Mouse (Mus musculus) MEL (cell line): ENCODE measurements around the gene Kremen2. TPM values are rescaled to one million over a fixed set of nuclear protein-coding genes. Genes with fewer than 3 reads are reported as not detected.

Experiments
- DNase-seq: peaks from one replicate; pipeline ENCODE4 v3.0.0; 2011; ENCODE audit warnings: low read depth, low spot score
- H3K27ac ChIP-seq: 2 replicates; pipeline ENCODE4 v1.5.1; 2012; ENCODE audit warnings: low read depth, mild to moderate bottlenecking, control low read depth, low read length, moderate library complexity; ENCODE audit not compliant: control insufficient read depth
- H3K27me3 ChIP-seq, 2 experiments: fragments of 150-350 bp in 1 of 2; sonication (generic) in 1 of 2; 2 replicates each; pipeline ENCODE4 v1.6.1; 2012; ENCODE audit warnings: low read length in 2 of 2, mild to moderate bottlenecking in 2 of 2, improper control_type of control experiment in 1 of 2, moderate library complexity in 1 of 2; ENCODE audit not compliant: insufficient read depth in 2 of 2, control insufficient read depth in 1 of 2
- H3K36me3 ChIP-seq, 2 experiments: 2 replicates each; pipeline ENCODE4 v1.6.1; 2012 to 2014; ENCODE audit warnings: low read length in 2 of 2, improper control_type of control experiment in 1 of 2, inconsistent platforms in 1 of 2, mild to moderate bottlenecking in 1 of 2; ENCODE audit not compliant: insufficient read depth in 2 of 2, control insufficient read depth in 1 of 2
- H3K4me1 ChIP-seq, 2 experiments: fragments of 150-350 bp in 1 of 2; sonication (generic) in 1 of 2; 2 replicates each; pipeline ENCODE4 v1.6.1; 2012; ENCODE audit warnings: low read length in 2 of 2, improper control_type of control experiment in 1 of 2, mild to moderate bottlenecking in 1 of 2; ENCODE audit not compliant: insufficient read depth in 2 of 2, control insufficient read depth in 1 of 2
- H3K4me3 ChIP-seq, 2 experiments: fragments of 150-350 bp in 1 of 2; sonication (generic) in 1 of 2; 2 replicates each; pipeline ENCODE4 v1.5.1; 2012; ENCODE audit warnings: low read depth in 2 of 2, low read length in 2 of 2, mild to moderate bottlenecking in 2 of 2, moderate library complexity in 2 of 2, control low read depth in 1 of 2, improper control_type of control experiment in 1 of 2; ENCODE audit not compliant: control insufficient read depth in 1 of 2, insufficient read depth in 1 of 2
- H3K79me2 ChIP-seq: 2 replicates; pipeline ENCODE4 v1.6.1; 2012; ENCODE audit warnings: mild to moderate bottlenecking, low read length, moderate library complexity; ENCODE audit not compliant: control insufficient read depth, poor library complexity, insufficient read depth
- H3K9ac ChIP-seq: 2 replicates; pipeline ENCODE4 v1.6.1; 2012; ENCODE audit warnings: low read depth, mild to moderate bottlenecking, control low read depth, low read length, moderate library complexity; ENCODE audit not compliant: control insufficient read depth, poor library complexity, severe bottlenecking
- H3K9me3 ChIP-seq: fragments of 150-350 bp; sonication (generic); replicated peaks from 2 replicates; pipeline ENCODE4 v1.6.1; 2012; ENCODE audit warnings: mild to moderate bottlenecking, low read length, improper control_type of control experiment, moderate library complexity; ENCODE audit not compliant: insufficient read depth
- E2F4 ChIP-seq: IDR thresholded peaks from 2 replicates; pipeline ENCODE4 v1.6.1; 2011; ENCODE audit warnings: low read depth, low read length, improper control_type of control experiment, borderline replicate concordance
- ELF1 ChIP-seq: IDR thresholded peaks from 2 replicates; pipeline ENCODE4 v1.6.1; 2014; ENCODE audit warnings: low read depth, mild to moderate bottlenecking, inconsistent platforms, low read length, improper control_type of control experiment, moderate library complexity
- EP300 ChIP-seq, 2 experiments: IDR thresholded peaks; 2 replicates each; pipeline ENCODE4 v1.6.1; 2011; ENCODE audit warnings: improper control_type of control experiment in 2 of 2, low read length in 2 of 2, low read depth in 1 of 2, mild to moderate bottlenecking in 1 of 2
- ETS1 ChIP-seq: IDR thresholded peaks from 2 replicates; pipeline ENCODE4 v1.6.1; 2012; ENCODE audit warnings: low read depth, mild to moderate bottlenecking, inconsistent platforms, low read length, improper control_type of control experiment, moderate library complexity
- JUND ChIP-seq: IDR thresholded peaks from 2 replicates; pipeline ENCODE4 v1.6.1; 2011; ENCODE audit warnings: low read depth, mild to moderate bottlenecking, improper control_type of control experiment, low read length
- KAT2A ChIP-seq: conservative IDR thresholded peaks from 2 replicates; pipeline ENCODE4 v1.6.1; 2012; ENCODE audit warnings: low read depth, low read length, improper control_type of control experiment, inconsistent platforms
- MAFK ChIP-seq: IDR thresholded peaks from 2 replicates; pipeline ENCODE4 v1.6.1; 2011; ENCODE audit warnings: low read depth, mild to moderate bottlenecking, low read length, improper control_type of control experiment, borderline replicate concordance
- MAX ChIP-seq: IDR thresholded peaks from 2 replicates; pipeline ENCODE4 v1.6.1; 2011; ENCODE audit warnings: low read length, improper control_type of control experiment
- MEF2A ChIP-seq: IDR thresholded peaks from 2 replicates; pipeline ENCODE4 v1.6.1; 2014; ENCODE audit warnings: low read depth, mild to moderate bottlenecking, inconsistent platforms, low read length, improper control_type of control experiment; ENCODE audit not compliant: poor library complexity, insufficient replicate concordance, severe bottlenecking; ENCODE audit errors: extremely low read depth
- MYC ChIP-seq: IDR thresholded peaks from 2 replicates; pipeline ENCODE4 v1.6.1; 2011; ENCODE audit warnings: low read depth, mild to moderate bottlenecking, low read length, improper control_type of control experiment, moderate library complexity
- TAL1 ChIP-seq: IDR thresholded peaks from 2 replicates; pipeline ENCODE4 v1.6.1; 2012; ENCODE audit warnings: mild to moderate bottlenecking, inconsistent platforms, low read length, moderate library complexity, mixed read lengths
- USF2 ChIP-seq, 2 experiments: IDR thresholded peaks; 2 replicates each; pipeline ENCODE4 v1.6.1; 2011 to 2012; ENCODE audit warnings: improper control_type of control experiment in 2 of 2, low read length in 2 of 2, borderline replicate concordance in 1 of 2, inconsistent platforms in 1 of 2, low read depth in 1 of 2, mild to moderate bottlenecking in 1 of 2; ENCODE audit not compliant: insufficient read depth in 1 of 2
- ZC3H11A ChIP-seq: IDR thresholded peaks from 2 replicates; pipeline ENCODE4 v1.6.1; 2012; ENCODE audit warnings: low read depth, mild to moderate bottlenecking, inconsistent platforms, low read length, improper control_type of control experiment
- ZNF384 ChIP-seq: IDR thresholded peaks from 2 replicates; pipeline ENCODE4 v1.6.1; 2012; ENCODE audit warnings: low read depth, mild to moderate bottlenecking, inconsistent platforms, low read length, improper control_type of control experiment
- polyA plus RNA-seq, 2 experiments: library from polyadenylated mRNA; stranded (reverse) in 1 of 2; unstranded in 1 of 2; fragments of >175 nt in 1 of 2; fragments of >200 nt in 1 of 2; gene quantifications; 2 replicates each; pipeline versions ENCODE4 v1.2.1 to v1.2.4; 2012; ENCODE audit warnings: low replicate concordance in 2 of 2, low read depth in 1 of 2; ENCODE audit not compliant: insufficient read length in 2 of 2, insufficient read depth in 1 of 2, missing spikeins in 1 of 2
- total RNA-seq: library from RNA; depleted of rRNA; stranded (reverse); fragments of 300-350 nt; gene quantifications from 2 replicates; pipeline ENCODE4 v1.2.3, GENCODE M21; 2012

The Kremen2 gene
- total and polyA plus RNA-seq, 3 experiments = 0.11 TPM; not detected in 2

- TF ChIP-seq EP300 (IDR thresholded peaks at IDR 0.05; ENCODE audit: low read depth in 1 of 2, low read length in 2 of 2) = no peak
- no peak for TF ChIP-seq ELF1
- no peak for TF ChIP-seq ZNF384
- TF ChIP-seq USF2 (IDR thresholded peaks at IDR 0.05; ENCODE audit: borderline replicate concordance in 1 of 2, insufficient read depth in 1 of 2, low read depth in 1 of 2, low read length in 2 of 2) = no peak
- no peak for TF ChIP-seq ETS1
- no peak within 1 kb of the TSS for H3K9ac ChIP-seq
- H3K27me3 ChIP-seq = peaks cover 0 to 3% of the 10 kb centered on the region in 2 experiments; a peak in 2 of 4 replicates
- no peaks in the 10 kb centered on the region for H3K9me3 ChIP-seq
- peaks cover 2 to 16% of the 10 kb centered on the region in 2 experiments; a peak in 3 of 4 replicates for H3K4me1 ChIP-seq
- DNase-seq = no peak
- H3K4me3 ChIP-seq = no peak within 1 kb of the TSS
- H3K27ac ChIP-seq = no peak within 1 kb of the TSS
- H3K36me3 ChIP-seq = peaks cover 0 to 9% of the 10 kb centered on the region in 2 experiments; a peak in 2 of 4 replicates
- H3K79me2 ChIP-seq = peaks cover 8% of the 10 kb centered on the region
Measured at GRCm38 (mm10) chr17:23722376-23723125, 23.1 kb downstream of the Kremen2 start, which contains the start of gene 1520401A03Rik. Gene 1520401A03Rik (minus strand): TSS chr17:23722783.

GRCm38 (mm10) chr17:23721886-23722285, 23.7 kb downstream of the Kremen2 start:
- H3K36me3 ChIP-seq = peaks cover 0 to 5% of the 10 kb centered on the region in 2 experiments; a peak in 2 of 4 replicates
- no peaks in the 10 kb centered on the region for H3K9me3 ChIP-seq
- peaks cover 6% of the 10 kb centered on the region for H3K79me2 ChIP-seq
- DNase-seq = no peak
- peaks cover 0 to 3% of the 10 kb centered on the region in 2 experiments; a peak in 2 of 4 replicates for H3K27me3 ChIP-seq
- peaks cover 0 to 10% of the 10 kb centered on the region in 2 experiments; a peak in 2 of 4 replicates for H3K4me1 ChIP-seq
- H3K27ac ChIP-seq = no peak overlapping the region
- no peak overlapping the region for H3K9ac ChIP-seq
- TF ChIP-seq JUND (no peak), MAFK (no peak), ZC3H11A (no peak), MEF2A (no peak), KAT2A (no peak), E2F4 (no peak), TAL1 (no peak), EP300 (IDR thresholded peaks at IDR 0.05; ENCODE audit: low read depth in 1 of 2, low read length in 2 of 2) (no peak), MYC (no peak), MAX (no peak)
- TF ChIP-seq, all 39 proteins: peak for 0
- H3K4me3 ChIP-seq = no peak overlapping the region
